Mouse (Mus musculus) stomach, embryonic 14.5 days (tissue): ENCODE data around the gene Col16a1. TPM values are rescaled to one million over a fixed set of nuclear protein-coding genes. Genes with fewer than 3 reads are reported as not detected.

ENCODE experiments used
- ATAC-seq: fragments of 200-750 bp; cut with Nextera tagmentation; 2 replicates; pipeline ENCODE4 v1.8.0; 2017; ENCODE audit warnings: low read depth, moderate TSS enrichment; ENCODE audit not compliant: insufficient number of reproducible peaks, insufficient read depth, low FRiP score
- H3K27ac ChIP-seq: fragments of 300-500 bp; sonication (generic); 2 replicates; pipeline ENCODE4 v1.5.1; 2014; ENCODE audit warnings: mild to moderate bottlenecking, low read length, moderate library complexity, mixed read lengths
- H3K27me3 ChIP-seq: fragments of 300-500 bp; sonication (generic); 2 replicates; pipeline ENCODE4 v1.6.1; 2014; ENCODE audit warnings: low read length, control low read depth, mixed read lengths; ENCODE audit not compliant: control insufficient read depth, insufficient read depth
- H3K36me3 ChIP-seq: fragments of 300-500 bp; sonication (generic); 2 replicates; pipeline ENCODE4 v1.6.1; 2014; ENCODE audit warnings: mild to moderate bottlenecking, control low read depth, low read length, moderate library complexity, mixed read lengths; ENCODE audit not compliant: control insufficient read depth, insufficient read depth
- H3K4me1 ChIP-seq: fragments of 300-500 bp; sonication (generic); 2 replicates; pipeline ENCODE4 v1.6.1; 2014; ENCODE audit warnings: low read length, control low read depth, mixed read lengths; ENCODE audit not compliant: control insufficient read depth, insufficient read depth
- H3K4me2 ChIP-seq: fragments of 300-500 bp; sonication (generic); replicated peaks from 2 replicates; pipeline ENCODE4 v1.6.1; 2014; ENCODE audit warnings: low read depth, low read length, control low read depth
- H3K4me3 ChIP-seq: fragments of 300-500 bp; sonication (generic); 2 replicates; pipeline ENCODE4 v1.5.1; 2014; ENCODE audit warnings: low read depth, low read length, control low read depth
- H3K9ac ChIP-seq: fragments of 300-500 bp; sonication (generic); replicated peaks from 2 replicates; pipeline ENCODE4 v1.6.1; 2014; ENCODE audit warnings: low read depth, mild to moderate bottlenecking, control low read depth, low read length, moderate library complexity, mixed read lengths
- H3K9me3 ChIP-seq: fragments of 300-500 bp; sonication (generic); 2 replicates; pipeline ENCODE4 v1.6.1; 2016; ENCODE audit warnings: low read depth, low read length, control low read depth; ENCODE audit not compliant: control insufficient read depth
- WGBS: fragments of 180-500 bp; shearing (Covaris S2); extraction: QIAGEN DNeasy Blood & Tissue Kit; methylation state at CpG from one replicate; pipeline ENCODE4 v1.1.7; 2014; 5-methylcytosine and 5-hydroxymethylcytosine counted together
- polyA plus RNA-seq: library from polyadenylated mRNA; unstranded; fragments of >200 nt; fragmentation: Nextera tagmentation; extraction: Ambion mirVana; gene quantifications from 2 replicates; pipeline ENCODE4 v1.2.1, GENCODE M21; 2014

Col16a1 gene
- polyA plus RNA-seq, 1 experiment from 2014 or later = 80.0 TPM

GRCm38 (mm10) chr4:130102111-130102651 lies 54.5 kb downstream of the Col16a1 start, which contains the start of gene Pef1:
Pef1 (plus strand) TSS chr4:130102558.
- peaks cover 4% of the 10 kb centered on the region; the same call in 1 of the 2 replicates for H3K36me3 ChIP-seq
- no peaks in the 10 kb centered on the region for H3K9me3 ChIP-seq
- no peak within 1 kb of the TSS for H3K4me3 ChIP-seq
- H3K27me3 ChIP-seq = no peaks in the 10 kb centered on the region
- no peak within 1 kb of the TSS for H3K9ac ChIP-seq
- H3K4me1 ChIP-seq = peaks cover 22% of the 10 kb centered on the region
- ATAC-seq = peak; percentile 34; the same call in 1 of the 2 replicates
- 8% methylated on average over 6 of the region's 6 CpGs for whole genome bisulfite sequencing
- H3K4me2 ChIP-seq = no peak within 1 kb of the TSS
- H3K27ac ChIP-seq = peak within 1 kb of the TSS; percentile 35; the same call in 1 of the 2 replicates

GRCm38 (mm10) chr4:130103632-130104031 lies 56.0 kb downstream of the Col16a1 start:
- H3K27me3 ChIP-seq = no peaks in the 10 kb centered on the region
- H3K9ac ChIP-seq = no peak overlapping the region
- peaks cover 27% of the 10 kb centered on the region for H3K4me1 ChIP-seq
- H3K4me2 ChIP-seq = no peak overlapping the region
- ATAC-seq = no peak
- no peaks in the 10 kb centered on the region for H3K36me3 ChIP-seq
- H3K27ac ChIP-seq = no peak overlapping the region
- WGBS = 82% methylated on average over 12 of the region's 12 CpGs
- H3K9me3 ChIP-seq = no peaks in the 10 kb centered on the region
- H3K4me3 ChIP-seq = no peak overlapping the region

GRCm38 (mm10) chr4:130104584-130104983 lies 56.9 kb downstream of the Col16a1 start:
- Histone ChIP-seq H3K27me3 (no peaks in the 10 kb centered on the region), H3K9ac (no peak overlapping the region), H3K4me2 (no peak overlapping the region), H3K27ac (no peak overlapping the region), H3K36me3 (no peaks in the 10 kb centered on the region), H3K9me3 (no peaks in the 10 kb centered on the region), H3K4me1 (peaks cover 30% of the 10 kb centered on the region), H3K4me3 (no peak overlapping the region)
- WGBS = 64% methylated on average over 4 of the region's 4 CpGs
- no peak for ATAC-seq

GRCm38 (mm10) chr4:130107065-130107443 lies 59.4 kb downstream of the Col16a1 start:
- ATAC-seq = peak; percentile 62
- 13% methylated on average over 14 of the region's 14 CpGs for WGBS
- H3K36me3 ChIP-seq = no peaks in the 10 kb centered on the region
- H3K4me2 ChIP-seq = peak overlapping the region; percentile 43
- peak overlapping the region; percentile 87 for H3K4me3 ChIP-seq
- H3K27me3 ChIP-seq = no peaks in the 10 kb centered on the region
- H3K4me1 ChIP-seq = peaks cover 9% of the 10 kb centered on the region; the same call in 1 of the 2 replicates
- no peaks in the 10 kb centered on the region for H3K9me3 ChIP-seq
- H3K9ac ChIP-seq = no peak overlapping the region
- peak overlapping the region; percentile 21; the same call in 1 of the 2 replicates for H3K27ac ChIP-seq

GRCm38 (mm10) chr4:130107444-130108131 lies 59.9 kb downstream of the Col16a1 start:
- peak; percentile 94 for ATAC-seq
- Histone ChIP-seq H3K4me1 (peaks cover 9% of the 10 kb centered on the region; the same call in 1 of the 2 replicates), H3K4me2 (peak overlapping the region; percentile 82), H3K27ac (peak overlapping the region; percentile 66), H3K9ac (peak overlapping the region; percentile 65), H3K4me3 (peak overlapping the region; percentile 87), H3K27me3 (no peaks in the 10 kb centered on the region), H3K9me3 (no peaks in the 10 kb centered on the region), H3K36me3 (no peaks in the 10 kb centered on the region)
- WGBS = under 1% methylated on average over 39 of the region's 39 CpGs

GRCm38 (mm10) chr4:130108929-130109328 lies 61.3 kb downstream of the Col16a1 start:
- Histone ChIP-seq H3K27ac (no peak overlapping the region), H3K27me3 (no peaks in the 10 kb centered on the region), H3K4me2 (peak overlapping the region; percentile 82; the same call in 1 of the 2 replicates), H3K4me3 (no peak overlapping the region), H3K9ac (no peak overlapping the region), H3K4me1 (peaks cover 9% of the 10 kb centered on the region; the same call in 1 of the 2 replicates), H3K36me3 (no peaks in the 10 kb centered on the region), H3K9me3 (no peaks in the 10 kb centered on the region)
- 90% methylated on average over 3 of the region's 3 CpGs for WGBS
- ATAC-seq = no peak

- ATAC-seq = no peak
- H3K4me1 ChIP-seq = peaks cover 9% of the 10 kb centered on the region; the same call in 1 of the 2 replicates
- WGBS = 88% methylated on average over 9 of the region's 9 CpGs
- H3K27me3 ChIP-seq = no peaks in the 10 kb centered on the region
- H3K36me3 ChIP-seq = no peaks in the 10 kb centered on the region
- no peaks in the 10 kb centered on the region for H3K9me3 ChIP-seq
- no peak overlapping the region for H3K27ac ChIP-seq
- no peak overlapping the region for H3K4me2 ChIP-seq
- no peak overlapping the region for H3K4me3 ChIP-seq
- H3K9ac ChIP-seq = no peak overlapping the region
These were observed 62.0 kb downstream of the Col16a1 start for GRCm38 (mm10) chr4:130109666-130110065.

- no peak overlapping the region for H3K4me3 ChIP-seq
- H3K9ac ChIP-seq = no peak overlapping the region
- no peak overlapping the region for H3K4me2 ChIP-seq
- no peak overlapping the region for H3K27ac ChIP-seq
- peaks cover 9% of the 10 kb centered on the region; the same call in 1 of the 2 replicates for H3K4me1 ChIP-seq
- H3K27me3 ChIP-seq = no peaks in the 10 kb centered on the region
- WGBS = 88% methylated on average over 7 of the region's 7 CpGs
- ATAC-seq = no peak
- no peaks in the 10 kb centered on the region for H3K36me3 ChIP-seq
- H3K9me3 ChIP-seq = no peaks in the 10 kb centered on the region
These were observed 62.5 kb downstream of the Col16a1 start for GRCm38 (mm10) chr4:130110091-130110490.
